Mouse (Mus musculus): ENCODE measurements around the gene Mef2a. TPM values are rescaled to one million over a fixed set of nuclear protein-coding genes. Genes with fewer than 3 reads are reported as not detected.

The Mef2a gene
- 100 to 1,000 TPM; 122 to 123 TPM for total RNA-seq (2021)
- long read RNA-seq, experiment 1, full-length matches to known transcripts = 33 of 79 reads
- long read RNA-seq, experiment 1, partial matches to known transcripts = 9 of 79 reads
- long read RNA-seq, experiment 1, other reads (novel, unspliced or antisense) = 37 of 79 reads
- long read RNA-seq, experiment 2, full-length matches to known transcripts = 16 of 63 reads
- long read RNA-seq, experiment 2, partial matches to known transcripts = 5 of 63 reads
- long read RNA-seq, experiment 2, other reads (novel, unspliced or antisense) = 42 of 63 reads

DNA sequence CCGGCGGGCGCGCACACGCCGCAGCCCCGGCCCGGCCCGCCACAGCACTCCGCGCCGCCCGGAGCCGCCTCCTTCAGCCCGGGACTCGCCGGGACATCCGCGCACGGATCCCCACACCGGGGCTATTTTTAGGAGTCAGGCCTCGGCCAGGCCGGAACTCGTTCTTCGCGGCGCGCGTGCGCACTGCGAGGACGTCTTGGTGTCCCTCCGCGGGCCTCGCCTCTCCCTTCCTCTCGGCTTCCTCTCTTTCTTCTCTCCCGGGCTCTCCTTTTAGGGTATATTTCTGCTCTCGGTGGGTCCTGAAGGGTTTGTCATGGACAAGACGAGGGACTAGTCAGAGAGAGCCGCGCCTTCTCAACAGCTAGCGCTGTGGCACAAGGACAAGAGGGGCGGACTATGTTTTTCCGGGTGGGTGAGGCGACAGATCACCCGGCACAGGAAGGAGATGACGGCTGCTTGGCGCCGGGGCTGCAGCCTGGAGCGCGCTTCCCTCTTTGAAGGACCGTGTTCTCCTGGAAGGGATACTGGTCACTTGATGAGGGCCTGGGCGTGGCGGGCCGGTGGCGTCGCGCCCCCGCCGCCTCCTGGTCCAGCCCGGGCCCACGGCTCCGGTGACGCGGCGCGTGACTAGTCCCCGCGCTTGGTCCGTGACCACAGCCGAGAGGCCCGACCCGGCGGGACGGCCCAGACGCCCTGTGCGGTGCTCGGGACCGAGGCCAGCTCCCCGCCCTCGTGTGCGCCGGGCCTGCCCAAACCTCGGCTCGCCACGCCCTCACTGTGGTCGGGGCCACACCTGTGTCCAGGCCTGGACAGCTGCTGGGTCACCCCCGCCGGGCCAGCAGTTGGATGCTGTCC is at the start of gene Mef2a:
Gene Mef2a (minus strand): TSS at position 130 of the 855 bp plus-strand sequence.
- DNase-seq (ENCODE audit: low spot score in 2 of 2) = peak; percentile 97
- intact Hi-C loops (cut with DNase I) = loop anchor here (5.0 to 10.0 kb wide), 5 partner anchors 69 to 259 kb away; no protein-coding TSS in a partner anchor

DNA sequence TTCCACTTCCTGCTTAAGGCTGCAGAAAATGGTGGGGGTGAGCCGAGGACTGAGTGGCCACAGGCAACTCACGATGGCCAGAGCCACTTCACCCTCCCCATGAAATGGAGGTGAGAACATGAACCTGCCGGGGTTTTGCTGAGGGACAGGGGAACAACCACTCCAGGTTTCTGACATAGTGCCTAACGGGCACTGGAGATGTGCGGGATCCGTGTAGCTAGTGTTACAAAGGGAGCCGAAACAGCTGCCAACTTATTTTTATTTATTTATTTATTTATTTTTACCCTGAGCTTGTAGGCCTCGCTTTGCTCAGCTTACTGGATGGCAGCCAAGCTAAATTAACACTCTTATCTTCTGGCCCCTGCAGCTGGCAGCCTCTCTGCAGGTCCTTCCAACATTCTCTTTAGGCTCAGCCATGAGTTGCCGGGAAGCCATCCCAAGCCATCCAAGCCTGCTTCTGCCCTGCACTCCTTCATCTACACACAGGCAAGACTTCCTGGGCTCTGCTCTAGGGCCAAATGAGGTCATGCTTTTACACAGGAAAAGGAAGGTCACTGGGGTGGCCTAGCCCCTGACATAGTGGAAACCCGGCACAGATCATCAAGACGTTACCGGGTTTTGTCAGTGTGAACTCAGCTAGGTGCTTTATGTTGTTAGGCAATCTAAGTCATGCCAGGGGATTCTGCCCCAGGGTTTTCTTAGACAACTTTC is 49.0 kb upstream of the Mef2a start:
- DNase-seq (ENCODE audit: low spot score in 2 of 2) = peak; percentile 44 to 66
- intact Hi-C loops (cut with DNase I) = no loop called here

DNA sequence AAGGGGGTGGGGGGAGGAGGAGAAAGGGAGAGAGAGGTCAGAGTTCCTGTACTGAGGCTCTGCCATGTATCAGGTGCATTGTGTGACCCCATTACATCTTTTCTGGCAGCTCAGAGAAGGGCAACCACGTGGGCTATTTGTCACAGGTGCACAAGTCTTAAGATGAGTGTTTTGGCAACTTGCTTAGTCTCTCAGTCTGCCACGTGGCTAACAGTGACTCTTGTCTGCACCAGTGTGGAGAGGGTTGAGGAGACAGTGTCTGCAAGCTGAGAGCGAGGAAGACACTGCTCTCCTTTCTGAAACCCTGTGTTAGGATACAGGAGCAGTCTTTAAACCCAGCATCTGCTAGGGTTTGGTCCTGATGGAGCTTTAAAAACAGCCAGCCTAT is 48.4 kb upstream of the Mef2a start:
- intact Hi-C loops (cut with DNase I) = no loop called here

DNA sequence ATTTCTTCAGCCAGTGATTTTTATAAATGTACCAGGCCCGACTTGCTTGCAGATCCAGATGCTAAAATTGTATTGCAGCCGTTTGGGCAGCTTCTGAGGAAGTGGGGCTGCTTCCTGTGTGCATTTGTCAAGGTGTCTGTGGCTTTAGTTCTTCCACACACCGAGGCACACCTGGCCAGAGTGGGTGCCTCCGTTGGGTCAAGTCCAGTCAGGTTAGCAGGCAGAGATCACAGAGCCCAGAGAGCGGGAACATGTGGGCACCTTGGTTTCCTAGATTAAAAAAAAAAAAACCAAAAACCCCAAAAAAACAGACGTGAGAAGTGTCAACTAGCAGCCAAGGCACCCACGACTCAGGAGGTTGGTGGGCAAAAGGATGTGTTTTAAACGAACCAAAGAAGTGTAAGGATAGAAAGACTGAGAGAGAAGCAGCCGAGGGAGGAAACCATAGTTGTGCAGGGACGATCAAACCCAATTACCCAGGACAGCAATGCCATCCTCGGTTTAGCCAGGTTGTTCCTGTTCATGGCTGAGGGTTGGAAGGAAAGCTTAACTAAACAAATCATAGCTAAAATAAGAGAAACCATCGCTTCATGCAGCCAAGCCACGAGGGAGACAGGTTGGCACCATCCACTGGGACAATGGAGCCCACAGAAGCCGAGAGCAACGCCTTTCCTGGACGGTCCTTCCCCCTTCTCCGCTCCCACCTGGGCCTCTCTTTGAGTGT is 47.1 kb upstream of the Mef2a start:
- intact Hi-C loops (cut with DNase I) = no loop called here
- DNase-seq (ENCODE audit: low spot score in 2 of 2) = no peak

More for the DNA sequence above, 48.4 kb upstream of the Mef2a start:
- DNase-seq (ENCODE audit: low spot score in 2 of 2) = no peak

DNA sequence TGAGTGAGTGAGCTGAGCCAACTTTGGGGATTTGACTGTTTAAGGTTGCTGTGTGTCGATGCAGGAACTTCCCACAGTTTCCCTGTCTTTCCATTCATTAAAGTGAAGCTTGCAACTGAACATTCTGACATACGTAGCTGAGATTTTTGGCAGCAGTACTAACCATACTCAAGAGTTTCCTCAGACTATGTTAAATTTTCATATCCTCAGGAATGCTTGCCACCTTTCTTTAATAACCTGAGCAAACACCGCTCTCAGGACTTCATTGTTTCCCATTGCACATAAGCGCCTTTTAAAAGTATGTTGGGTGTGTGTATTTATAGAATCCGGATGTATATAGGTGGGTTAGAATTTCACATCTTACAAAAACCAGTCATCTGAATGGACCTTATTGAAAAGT is 45.5 kb upstream of the Mef2a start:
- intact Hi-C loops (cut with DNase I) = no loop called here
- DNase-seq (ENCODE audit: low spot score in 2 of 2) = no peak

DNA sequence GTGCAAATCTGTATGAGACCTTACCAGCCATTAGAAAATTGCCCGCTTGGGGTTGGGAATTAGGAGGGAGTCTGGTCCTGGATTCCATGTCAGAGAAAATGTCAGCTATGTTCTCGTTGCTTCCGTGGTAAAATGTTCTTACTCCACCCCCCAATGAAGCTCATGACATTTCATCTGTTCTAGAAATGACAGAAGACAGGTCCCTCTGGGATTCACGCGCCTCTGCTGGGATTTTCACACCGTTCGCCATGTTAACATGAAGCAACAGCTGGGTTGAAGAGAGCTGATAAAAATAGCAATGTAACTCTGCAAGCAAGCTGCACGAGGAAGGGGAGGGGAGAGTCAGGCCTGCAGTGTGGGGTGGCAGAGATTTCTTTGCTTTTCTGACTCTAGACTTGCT is 42.1 kb upstream of the Mef2a start:
- intact Hi-C loops (cut with DNase I) = no loop called here
- peak; percentile 62 to 86 for DNase-seq (ENCODE audit: low spot score in 2 of 2)

DNA sequence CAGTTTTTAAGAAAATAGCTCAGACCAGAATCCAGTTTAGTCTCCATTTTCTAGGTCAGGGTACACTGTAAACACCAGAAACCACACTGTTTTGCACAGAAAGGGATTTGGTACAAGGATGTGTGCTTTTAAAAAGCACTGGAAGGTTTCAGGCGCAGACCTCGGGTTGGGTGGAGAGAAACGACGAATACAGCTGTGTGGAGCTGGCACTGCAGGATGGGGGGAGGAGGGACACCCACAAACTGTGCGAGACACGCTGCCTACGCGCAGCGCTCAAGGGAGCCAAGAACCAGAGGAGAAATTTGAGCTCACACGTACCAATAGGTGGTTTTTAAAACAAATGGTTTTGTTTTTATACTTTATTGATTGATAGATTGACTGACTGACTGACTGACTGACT is 40.0 kb upstream of the Mef2a start:
- DNase-seq (ENCODE audit: low spot score in 2 of 2) = peak; percentile 45 to 58
- intact Hi-C loops (cut with DNase I) = no loop called here

DNA sequence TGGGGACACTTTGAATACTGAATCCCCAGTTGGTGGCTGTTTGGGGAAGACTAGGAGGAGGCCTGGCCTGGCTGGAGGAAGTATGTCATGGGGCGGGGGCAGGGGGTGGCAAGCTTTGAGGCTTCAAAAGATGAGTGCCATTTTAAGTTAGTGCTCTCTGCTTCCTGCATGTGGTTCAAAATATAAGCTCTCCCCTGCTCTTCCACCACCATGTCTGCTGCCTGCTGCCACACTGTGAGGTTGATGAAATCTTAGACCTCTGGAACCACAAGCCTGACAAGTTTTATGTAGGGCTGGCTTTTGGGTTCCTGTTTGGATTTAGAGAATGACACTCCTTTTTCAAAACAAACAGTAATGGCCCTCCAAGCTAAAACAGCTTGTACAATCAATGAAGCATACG is 34.4 kb upstream of the Mef2a start:
- DNase-seq (ENCODE audit: low spot score in 2 of 2) = no peak
- intact Hi-C loops (cut with DNase I) = no loop called here

DNA sequence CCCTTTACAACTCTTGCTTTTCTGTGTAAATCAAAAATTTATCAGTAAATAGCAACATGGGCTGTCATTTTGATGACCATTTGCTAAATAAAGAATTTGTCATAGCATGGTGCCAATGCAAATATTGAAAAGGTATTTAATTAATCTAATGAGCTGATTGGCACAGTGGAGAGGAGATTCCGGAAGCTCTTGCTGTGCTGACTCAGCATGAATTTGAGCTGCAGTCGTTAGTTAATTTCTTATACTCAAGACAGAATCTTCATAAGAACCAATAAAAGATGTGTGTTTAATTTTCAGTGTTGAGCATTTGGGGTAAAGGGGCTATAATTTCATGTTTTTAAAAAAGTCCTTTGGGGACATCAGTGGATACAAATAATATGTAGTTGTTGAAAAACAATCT is 31.5 kb upstream of the Mef2a start:
- intact Hi-C loops (cut with DNase I) = no loop called here
- no peak for DNase-seq (ENCODE audit: low spot score in 2 of 2)

DNA sequence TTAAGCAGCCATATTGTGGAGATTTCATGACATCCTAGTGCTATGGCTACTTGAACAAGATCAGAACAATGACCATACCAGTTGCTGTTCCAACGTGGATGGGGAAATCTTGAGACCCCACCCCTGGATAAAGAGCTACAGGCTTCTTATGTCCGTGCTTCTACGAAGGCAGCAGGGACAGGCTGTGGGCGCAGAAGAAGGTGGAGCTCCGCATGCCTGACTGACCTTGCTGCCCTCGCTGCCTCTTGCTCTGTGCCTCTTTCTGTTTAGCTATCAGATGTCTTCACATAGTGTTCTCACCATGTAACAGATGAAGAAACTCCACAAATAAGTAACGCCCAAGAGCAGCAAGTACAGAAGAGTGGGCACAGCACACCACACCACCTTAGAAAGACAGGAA is 29.7 kb upstream of the Mef2a start:
- intact Hi-C loops (cut with DNase I) = no loop called here
- no peak for DNase-seq (ENCODE audit: low spot score in 2 of 2)

DNA sequence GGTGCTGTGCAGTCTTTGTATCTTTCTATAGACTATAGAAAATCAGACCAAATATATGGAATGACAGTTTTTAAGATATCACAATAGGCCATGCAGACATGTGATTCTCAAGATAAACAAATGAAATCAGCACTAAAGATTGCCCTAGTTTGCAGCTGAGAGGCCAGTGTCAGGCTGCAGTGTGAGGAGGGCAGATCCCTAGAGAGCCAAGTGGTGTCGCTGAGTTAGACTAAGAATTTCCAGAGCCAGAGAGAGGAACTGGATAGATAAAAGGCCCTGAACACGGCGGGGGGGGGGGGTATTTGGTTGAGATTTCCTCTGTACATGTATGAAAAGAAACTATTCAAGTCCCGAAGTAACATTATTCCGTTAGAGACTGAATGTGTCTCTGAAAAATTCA is 28.7 kb upstream of the Mef2a start:
- DNase-seq (ENCODE audit: low spot score in 2 of 2) = no peak
- intact Hi-C loops (cut with DNase I) = no loop called here

DNA sequence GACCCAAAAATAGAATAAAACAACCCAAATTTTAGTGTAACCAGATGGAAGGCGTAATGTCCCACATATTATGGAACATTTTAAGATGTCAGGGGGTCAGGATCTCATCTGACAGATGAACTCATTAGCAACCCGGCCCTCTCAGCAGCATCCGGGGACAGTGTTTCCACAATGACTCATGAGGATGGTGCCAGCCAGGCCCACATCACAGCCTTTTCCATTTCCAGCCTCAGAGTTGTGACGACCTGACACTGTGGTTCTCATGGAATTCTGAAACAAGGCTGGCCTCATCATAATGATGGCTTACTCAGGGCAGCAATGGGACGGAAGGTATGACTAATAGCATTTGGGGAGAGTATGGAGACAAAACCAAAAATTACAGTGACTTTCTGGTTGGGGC is 18.1 kb upstream of the Mef2a start:
- intact Hi-C loops (cut with DNase I) = no loop called here
- peak in 1 of 2 experiments; percentile 15 for DNase-seq (ENCODE audit: low spot score in 2 of 2)

DNA sequence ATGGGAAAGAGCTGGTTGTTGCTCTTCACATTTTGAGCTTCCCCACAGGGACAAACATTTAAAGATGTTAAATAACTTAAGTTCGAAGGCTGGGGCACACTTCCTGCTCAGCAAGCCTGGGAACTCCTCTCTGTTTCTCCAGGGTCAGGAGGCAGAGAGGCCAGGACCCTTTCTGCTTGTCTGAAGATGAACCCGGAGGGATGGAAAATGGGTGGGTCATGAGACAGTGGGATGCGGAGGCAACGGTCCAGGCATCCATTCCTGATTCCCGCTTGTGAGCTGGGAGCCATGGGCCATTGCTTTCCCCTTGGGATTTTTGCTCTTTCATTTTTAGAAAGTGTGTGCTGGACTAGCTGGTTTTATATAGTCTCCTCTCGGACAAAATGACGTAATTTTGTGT is 17.4 kb upstream of the Mef2a start:
- intact Hi-C loops (cut with DNase I) = no loop called here
- DNase-seq (ENCODE audit: low spot score in 2 of 2) = no peak

DNA sequence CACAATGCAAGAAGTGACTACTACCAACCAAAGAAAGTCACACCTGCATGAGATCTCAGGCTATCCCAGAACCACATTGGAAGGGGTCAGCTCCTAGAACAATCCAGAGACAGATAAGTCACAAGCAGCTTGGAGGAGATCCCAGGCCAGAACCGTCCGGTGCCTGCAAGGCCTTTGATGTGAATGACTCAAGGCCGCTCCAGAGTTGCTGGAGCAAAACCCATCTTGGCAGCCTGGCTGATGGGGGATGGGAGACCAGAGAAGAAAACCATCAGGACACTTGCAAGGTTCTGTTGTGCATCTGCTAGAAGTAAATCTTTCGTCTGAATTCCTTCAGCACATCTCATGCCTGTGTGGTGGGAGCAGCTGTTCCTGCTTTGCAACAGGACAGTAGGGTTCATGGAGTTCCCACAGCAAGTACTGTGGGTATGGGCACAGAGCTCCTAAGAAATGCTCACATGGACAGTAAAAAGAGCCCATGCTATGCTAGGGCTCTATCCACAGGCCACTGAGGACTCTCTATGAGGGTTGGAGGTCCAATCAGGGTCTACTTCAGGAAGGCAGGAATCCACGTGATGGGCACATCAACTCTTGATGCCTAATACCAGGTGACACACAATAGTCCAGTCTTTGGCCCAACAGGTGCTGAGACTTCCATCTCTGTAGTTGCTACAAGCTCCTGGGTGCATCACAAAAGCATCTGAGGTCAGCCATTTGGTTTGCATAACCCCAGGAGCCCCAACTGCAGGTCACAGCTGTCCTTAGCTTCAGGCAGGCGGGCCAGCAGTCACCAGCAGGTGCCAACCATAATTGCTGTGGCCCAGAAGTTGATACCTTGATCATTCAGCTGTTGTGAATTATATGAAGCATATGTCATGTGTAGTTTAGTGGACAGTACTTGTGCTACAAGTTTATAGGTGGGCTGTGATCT is 12.5 kb upstream of the Mef2a start:
- DNase-seq (ENCODE audit: low spot score in 2 of 2) = no peak
- intact Hi-C loops (cut with DNase I) = no loop called here

DNA sequence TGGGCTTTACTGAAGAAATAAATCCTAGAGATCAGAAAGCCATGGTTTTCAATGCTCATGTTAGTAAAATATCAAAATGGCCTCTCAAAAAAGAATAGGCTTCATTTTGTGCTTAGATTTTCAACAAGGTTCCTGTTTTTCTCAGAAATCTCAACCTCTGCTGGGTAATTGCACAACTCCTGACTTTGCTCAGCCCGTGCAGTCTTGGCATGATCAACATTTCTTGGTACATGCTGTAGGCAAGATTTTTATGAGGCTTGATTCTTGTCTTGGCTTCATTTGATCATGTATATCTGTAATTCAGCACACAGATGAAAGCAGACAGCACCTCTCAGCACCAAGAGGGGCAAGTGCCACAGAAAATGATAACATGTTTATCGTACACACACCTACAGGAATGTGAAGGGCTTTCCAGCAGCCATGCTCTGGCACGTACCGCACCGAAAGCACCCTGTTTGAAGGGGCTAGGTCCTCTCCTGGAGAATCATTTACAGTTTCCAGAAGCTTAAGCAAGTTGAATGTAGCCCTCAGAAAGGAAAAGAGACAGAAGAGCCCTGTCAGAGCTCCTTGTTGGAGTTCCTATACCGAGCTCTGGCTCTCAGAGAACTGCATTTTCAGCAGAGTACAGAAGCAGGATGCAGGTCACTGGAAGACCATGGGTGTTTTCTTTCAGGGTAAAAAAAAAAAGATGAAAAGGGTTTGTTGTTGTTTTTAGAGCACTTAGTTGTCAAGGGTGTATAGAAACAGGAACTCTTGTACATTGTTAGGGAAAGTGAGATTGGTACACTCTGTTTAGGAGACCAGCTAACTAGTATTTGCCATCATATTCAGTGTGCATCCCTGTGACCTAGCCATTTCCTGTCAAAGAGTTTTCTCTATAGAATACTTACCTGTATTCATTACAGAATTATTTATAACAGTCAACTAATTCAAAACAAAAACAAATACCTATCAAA is 7.8 kb upstream of the Mef2a start:
- DNase-seq (ENCODE audit: low spot score in 2 of 2) = no peak
- intact Hi-C loops (cut with DNase I) = no loop called here

DNA sequence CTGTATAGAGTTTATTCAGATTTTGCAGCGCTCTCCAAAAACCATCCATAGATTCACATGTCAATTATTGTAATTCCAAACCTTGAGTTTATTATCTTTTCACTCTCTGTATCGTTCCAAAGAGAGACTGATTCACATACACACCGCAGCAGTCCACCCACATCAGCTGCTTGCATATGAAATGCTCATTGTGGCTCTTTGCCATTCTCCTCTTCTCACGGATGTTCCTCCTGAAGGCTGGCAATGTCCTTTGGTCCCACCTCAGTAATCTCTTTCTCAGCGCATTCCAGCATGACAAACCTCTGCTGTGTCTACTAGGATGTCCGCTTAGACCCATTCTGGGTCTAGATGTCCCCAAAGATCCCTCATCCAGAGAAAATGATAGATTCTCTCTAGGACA is 4.1 kb upstream of the Mef2a start:
- DNase-seq (ENCODE audit: low spot score in 2 of 2) = no peak
- intact Hi-C loops (cut with DNase I) = loop anchor here (10.0 kb wide), 1 partner anchor 148 kb away; no protein-coding TSS in a partner anchor

DNA sequence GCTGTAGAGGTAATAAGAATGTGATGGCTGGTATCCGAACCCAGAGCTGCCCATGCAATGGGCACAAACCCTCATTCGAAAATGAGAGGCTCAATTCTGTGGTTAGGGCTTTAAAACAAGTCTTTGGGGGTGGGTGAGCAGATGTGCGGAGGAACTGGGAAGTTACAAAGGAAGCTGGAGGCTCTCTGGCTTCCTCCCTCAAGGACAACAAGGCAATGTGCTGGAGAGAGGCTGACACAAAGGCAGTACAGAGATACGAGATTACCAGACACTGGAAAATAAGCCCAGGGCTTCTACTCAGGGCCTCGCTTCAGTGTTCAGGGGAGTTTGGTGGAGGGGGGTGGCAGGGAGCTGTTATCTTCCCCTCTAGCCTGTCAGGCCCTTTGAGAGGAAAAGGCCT is 1.3 kb upstream of the Mef2a start:
- peak; percentile 26 to 52 for DNase-seq (ENCODE audit: low spot score in 2 of 2)
- intact Hi-C loops (cut with DNase I) = loop anchor here (5.0 to 10.0 kb wide), 5 partner anchors 68 to 258 kb away; no protein-coding TSS in a partner anchor

Measured in left cerebral cortex, postnatal 14 days (tissue).